Mouse (Mus musculus) hindbrain, embryonic 11.5 days (tissue): ENCODE measurements at regions not wholly inside any gene's neighbourhood (a gene's known extent, or its start where the extent isn't known, plus 50 kb on each side); places are given as distances from the start of the nearest gene placed in this dataset.

ENCODE experiments used
- ATAC-seq: fragments of 200-750 bp; cut with Nextera tagmentation; 2 replicates; pipeline ENCODE4 v1.8.0; 2017; ENCODE audit warnings: mild to moderate bottlenecking, moderate TSS enrichment, moderate library complexity; ENCODE audit not compliant: low FRiP score
- DNase-seq: peaks from one replicate; pipeline ENCODE4 v3.0.0-alpha.2; 2015; ENCODE audit warnings: low spot score
- H3K27ac ChIP-seq: fragments of 300-500 bp; sonication (generic); 2 replicates; pipeline ENCODE4 v1.5.1; 2014; ENCODE audit warnings: mild to moderate bottlenecking, low read depth, low read length
- H3K27me3 ChIP-seq: fragments of 300-500 bp; sonication (generic); 2 replicates; pipeline ENCODE4 v1.6.1; 2014; ENCODE audit warnings: mild to moderate bottlenecking, low read length, moderate library complexity, mixed read lengths; ENCODE audit not compliant: control insufficient read depth, insufficient read depth
- H3K36me3 ChIP-seq: fragments of 300-500 bp; sonication (generic); 2 replicates; pipeline ENCODE4 v1.6.1; 2014; ENCODE audit warnings: mild to moderate bottlenecking, low read length, moderate library complexity, mixed read lengths; ENCODE audit not compliant: control insufficient read depth, insufficient read depth
- H3K4me1 ChIP-seq: fragments of 300-500 bp; sonication (generic); replicated peaks from 2 replicates; pipeline ENCODE4 v1.6.1; 2014; ENCODE audit warnings: low read length, mixed read lengths; ENCODE audit not compliant: control insufficient read depth, insufficient read depth
- H3K4me2 ChIP-seq: fragments of 300-500 bp; sonication (generic); replicated peaks from 2 replicates; pipeline ENCODE4 v1.6.1; 2014; ENCODE audit warnings: mild to moderate bottlenecking, low read depth, low read length
- H3K4me3 ChIP-seq: fragments of 300-500 bp; sonication (generic); 2 replicates; pipeline ENCODE4 v1.5.1; 2014; ENCODE audit warnings: low read depth, low read length
- H3K9ac ChIP-seq: fragments of 300-500 bp; sonication (generic); 2 replicates; pipeline ENCODE4 v1.6.1; 2014; ENCODE audit warnings: low read depth, low read length
- H3K9me3 ChIP-seq: fragments of 300-500 bp; sonication (generic); 2 replicates; pipeline ENCODE4 v1.6.1; 2016; ENCODE audit warnings: low read length; ENCODE audit not compliant: control insufficient read depth
- WGBS: fragments of 180-500 bp; shearing (Covaris S2); extraction: QIAGEN DNeasy Blood & Tissue Kit; methylation state at CpG from one replicate; pipeline ENCODE4 v1.1.7; 2014; 5-methylcytosine and 5-hydroxymethylcytosine counted together

GRCm38 (mm10) chr1:73072237-73072904 is 56.7 kb upstream of the Tnp1 start:
- ATAC-seq = no peak
- no peak for DNase-seq
- Histone ChIP-seq H3K9me3 (no peaks in the 10 kb centered on the region), H3K27me3 (no peaks in the 10 kb centered on the region), H3K27ac (no peak overlapping the region), H3K4me3 (no peak overlapping the region), H3K4me2 (no peak overlapping the region), H3K4me1 (no peaks in the 10 kb centered on the region), H3K36me3 (no peaks in the 10 kb centered on the region), H3K9ac (no peak overlapping the region)
- WGBS = 80% methylated on average over 5 of the region's 5 CpGs

- Histone ChIP-seq H3K4me3 (no peak overlapping the region), H3K36me3 (no peaks in the 10 kb centered on the region), H3K9me3 (no peaks in the 10 kb centered on the region), H3K4me2 (no peak overlapping the region), H3K27ac (no peak overlapping the region), H3K4me1 (no peaks in the 10 kb centered on the region), H3K9ac (no peak overlapping the region), H3K27me3 (no peaks in the 10 kb centered on the region)
- ATAC-seq = no peak
- WGBS = 62% methylated on average over 2 of the region's 2 CpGs
- no peak for DNase-seq
Observed at GRCm38 (mm10) chr1:73070126-73070525, 54.4 kb upstream of the Tnp1 start.
